Mouse (Mus musculus) gastrocnemius, postnatal 25 days (tissue): ENCODE results near the gene Arhgap15. TPM values are rescaled to one million over a fixed set of nuclear protein-coding genes. Genes with fewer than 3 reads are reported as not detected.

Source experiments
- DNase-seq: peaks from one replicate; pipeline ENCODE4 v3.0.0; 2022
- total RNA-seq, 2 experiments: library from RNA; stranded (reverse); gene quantifications; 1 replicate in 1 of 2; 2 replicates in 1 of 2; pipeline ENCODE4 v1.2.3; 2021

Gene Arhgap15
- total RNA-seq, 2 experiments from 2014 or later: 0.51 to 1.1 TPM

- peak; percentile 20 for DNase-seq
Measured at GRCm38 (mm10) chr2:44112990-44113798, 364.6 kb downstream of the Arhgap15 start.

- no peak for DNase-seq
Measured at GRCm38 (mm10) chr2:44114296-44114695, 365.7 kb downstream of the Arhgap15 start.

- DNase-seq: no peak
Measured at GRCm38 (mm10) chr2:44121162-44121561, 372.5 kb downstream of the Arhgap15 start.

DNA sequence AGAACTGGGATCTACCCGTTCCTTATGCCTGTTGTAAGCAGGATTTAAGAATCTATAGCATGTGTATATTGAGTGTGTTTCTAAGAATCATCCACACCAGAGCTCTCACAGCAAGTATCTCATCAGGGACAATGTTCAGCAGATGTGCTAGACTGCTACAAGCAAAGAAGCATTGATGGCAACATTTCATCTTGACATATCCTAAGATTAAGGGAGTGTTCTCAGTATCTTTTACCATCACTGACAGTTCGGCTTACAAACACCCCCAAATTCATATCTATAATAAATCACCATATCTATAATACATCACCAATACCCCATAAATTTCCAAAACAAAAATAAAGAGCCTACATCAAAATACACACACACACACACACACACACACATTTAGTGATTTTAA, 374.6 kb downstream of the Arhgap15 start:
- no peak for DNase-seq

- no peak for DNase-seq
Measured at GRCm38 (mm10) chr2:44124093-44124492, 375.5 kb downstream of the Arhgap15 start.

GRCm38 (mm10) chr2:44124683-44125082, 376.1 kb downstream of the Arhgap15 start:
- no peak for DNase-seq

- DNase-seq: no peak
Measured at GRCm38 (mm10) chr2:44126044-44126695, 377.5 kb downstream of the Arhgap15 start.

GRCm38 (mm10) chr2:44129533-44129932, 380.9 kb downstream of the Arhgap15 start:
- no peak for DNase-seq

DNA sequence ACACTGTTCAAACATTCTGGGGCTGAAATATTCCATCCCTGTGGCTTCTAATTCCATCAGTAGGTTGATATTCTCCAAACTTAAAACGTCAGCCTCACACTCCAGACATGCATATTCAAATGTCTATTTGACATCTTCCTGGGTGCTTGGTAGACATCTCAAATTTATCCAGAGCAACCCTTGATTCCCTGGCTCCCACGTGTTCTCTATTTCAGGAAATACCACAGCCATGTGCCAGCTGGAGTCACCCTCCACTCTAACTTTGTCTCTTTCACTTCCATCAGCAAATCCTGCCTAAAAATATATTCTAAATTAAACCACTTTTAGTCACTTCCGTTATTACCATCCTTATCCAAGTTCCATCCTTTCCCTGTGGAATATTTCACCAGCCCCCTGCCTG, 382.6 kb downstream of the Arhgap15 start:
- DNase-seq: no peak

GRCm38 (mm10) chr2:44134796-44135195, 386.2 kb downstream of the Arhgap15 start:
- no peak for DNase-seq

DNA sequence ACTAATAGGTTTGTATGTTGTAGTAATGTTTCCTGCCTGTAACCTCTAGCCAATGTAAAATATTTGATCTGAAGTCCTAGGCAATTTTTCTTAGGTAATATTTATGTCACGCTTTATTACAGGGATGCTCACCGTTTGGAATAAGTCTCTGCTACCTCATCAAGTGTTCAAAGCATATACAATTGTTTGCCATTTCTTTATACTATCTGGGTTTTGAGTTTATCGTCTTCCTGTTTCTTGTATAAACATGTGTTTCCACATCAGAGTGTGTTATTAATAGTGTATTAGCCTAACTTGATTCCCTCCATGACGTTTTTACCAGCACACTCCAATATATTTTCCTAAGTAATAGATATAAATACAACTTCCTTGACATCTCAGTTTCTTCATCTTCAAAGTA, 391.8 kb downstream of the Arhgap15 start:
- no peak for DNase-seq

DNA sequence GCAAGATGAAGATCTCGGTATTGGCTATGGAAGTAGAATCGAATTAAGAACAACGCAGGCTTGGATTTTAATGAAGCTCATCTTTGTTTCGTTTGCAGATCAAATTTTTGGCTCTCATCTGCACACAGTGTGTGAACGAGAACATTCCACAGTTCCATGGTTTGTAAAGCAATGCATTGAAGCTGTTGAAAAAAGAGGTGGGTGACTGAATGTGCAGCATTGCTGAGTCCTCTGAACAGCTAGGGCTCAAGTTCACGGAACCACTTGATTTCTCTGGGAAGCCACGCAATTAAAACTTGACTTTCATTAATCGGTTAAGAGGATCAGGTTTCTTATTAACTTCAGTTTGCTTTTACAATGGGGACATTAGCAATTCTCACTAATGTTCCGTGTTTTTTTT, 393.5 kb downstream of the Arhgap15 start:
- no peak for DNase-seq

- DNase-seq: no peak
Measured at GRCm38 (mm10) chr2:44142611-44143010, 394.0 kb downstream of the Arhgap15 start.

- no peak for DNase-seq
Measured at GRCm38 (mm10) chr2:44146124-44146981, 397.7 kb downstream of the Arhgap15 start.

DNA sequence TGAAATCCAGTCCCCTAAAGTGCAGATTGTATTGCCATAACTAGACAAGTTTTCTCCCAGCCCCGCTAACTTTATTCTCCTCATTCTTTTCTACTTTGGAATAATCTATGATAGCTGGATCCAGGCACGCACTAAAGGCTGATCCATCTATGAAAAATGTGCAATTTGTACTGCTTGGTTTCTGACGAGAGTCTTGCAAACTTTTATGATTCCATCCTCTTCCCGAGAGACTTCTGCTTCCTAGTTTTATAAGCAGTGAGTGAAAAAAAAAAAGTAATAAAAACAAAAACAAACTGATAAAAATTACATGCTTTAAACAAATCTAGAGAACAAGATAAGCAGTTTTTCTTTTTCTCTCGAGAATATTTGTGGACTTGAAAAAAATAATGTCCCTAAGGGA, 398.9 kb downstream of the Arhgap15 start:
- no peak for DNase-seq

DNA sequence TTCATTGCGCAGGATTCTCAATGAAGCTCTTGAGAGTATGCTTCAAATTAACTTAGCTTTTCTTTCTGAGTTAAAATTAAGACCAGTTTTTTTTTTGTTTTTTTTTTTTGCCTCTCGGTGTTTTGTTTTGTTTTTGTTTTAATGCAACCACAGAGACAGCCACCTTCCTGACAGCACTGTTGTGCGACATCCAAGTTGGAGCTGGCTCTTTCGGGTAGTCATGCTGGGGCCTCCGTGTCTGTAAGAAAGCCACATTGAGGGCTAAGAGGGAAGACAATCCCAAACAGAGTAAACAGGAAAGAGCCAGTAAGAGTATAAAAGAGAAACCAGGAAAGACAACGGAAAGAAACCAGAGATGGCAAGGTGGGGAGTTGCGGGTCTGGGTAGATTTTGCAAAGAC, 399.3 kb downstream of the Arhgap15 start:
- DNase-seq: peak; percentile 28

DNA sequence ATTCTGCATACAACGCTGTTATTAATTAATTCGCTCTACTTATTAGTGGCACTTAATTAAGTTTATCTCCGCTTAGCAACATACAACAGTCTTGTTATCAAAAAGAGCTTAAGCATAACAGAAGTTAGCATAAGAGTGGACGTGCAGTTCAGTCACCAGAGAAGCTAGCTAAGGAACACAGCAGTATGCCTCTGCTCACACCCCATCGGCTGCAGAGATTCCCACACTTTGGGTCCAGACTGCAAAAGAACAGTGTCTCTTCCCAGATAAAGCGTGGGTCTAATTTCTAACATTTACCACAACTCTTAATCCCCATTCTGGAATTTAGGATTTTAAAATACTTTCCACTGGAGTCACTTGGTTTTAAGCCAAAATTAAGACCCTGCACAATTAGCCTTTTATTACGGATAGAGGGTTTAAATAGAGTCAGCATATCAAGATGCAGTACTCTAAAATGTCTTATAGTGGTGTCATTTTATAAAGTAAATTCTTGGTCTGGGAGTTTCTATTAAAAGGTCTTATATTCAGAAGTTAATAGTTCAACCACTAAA, 400.0 kb downstream of the Arhgap15 start:
- no peak for DNase-seq

- DNase-seq: no peak
Measured at GRCm38 (mm10) chr2:44152301-44152700, 403.7 kb downstream of the Arhgap15 start.

- no peak for DNase-seq
Measured at GRCm38 (mm10) chr2:44160358-44160757, 411.7 kb downstream of the Arhgap15 start.

- DNase-seq: peak; percentile 45
Measured at GRCm38 (mm10) chr2:44165789-44166188, 417.2 kb downstream of the Arhgap15 start.

DNA sequence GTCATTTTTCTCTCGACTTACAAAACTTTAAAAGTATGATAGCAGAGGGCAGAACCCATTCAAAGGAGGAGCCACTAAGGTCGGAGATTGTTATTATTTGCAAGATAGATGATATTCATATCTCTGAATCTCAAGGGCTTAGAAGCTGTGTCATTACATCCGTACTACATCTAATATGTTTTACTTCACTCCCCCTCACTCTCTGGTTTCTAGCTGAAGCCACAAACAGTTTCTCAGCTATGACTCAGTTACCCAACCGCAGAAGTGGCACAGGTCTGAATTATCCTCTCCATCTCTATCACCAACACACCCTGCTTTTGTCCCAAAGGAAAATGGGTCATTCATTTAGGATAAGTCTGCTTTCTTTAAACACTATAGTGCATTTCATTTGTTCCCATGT, 418.1 kb downstream of the Arhgap15 start:
- no peak for DNase-seq

DNA sequence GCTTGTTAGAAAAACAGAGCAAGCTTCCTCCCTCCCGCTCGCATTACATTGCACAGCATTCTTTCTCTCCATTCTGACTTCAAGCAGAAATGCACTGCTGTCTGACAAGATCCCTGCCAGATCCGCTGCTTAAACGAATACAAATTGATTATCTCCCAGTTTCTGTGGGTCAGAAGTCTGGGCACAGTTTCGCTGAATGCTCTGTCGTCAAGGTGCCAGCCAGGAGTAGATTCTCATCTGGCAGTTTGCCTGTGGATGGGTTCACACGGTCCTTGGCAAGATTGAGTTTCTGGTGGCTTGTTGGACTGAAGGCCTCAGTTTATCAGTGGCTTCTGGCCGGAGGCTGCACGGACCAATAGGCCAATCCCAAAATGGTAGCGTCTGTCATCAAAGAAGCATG, 435.9 kb downstream of the Arhgap15 start:
- DNase-seq: peak; percentile 5
